Mouse (Mus musculus) testis, adult 2 months (tissue): ENCODE measurements around the gene Vwa7. TPM values are rescaled to one million over a fixed set of nuclear protein-coding genes. Genes with fewer than 3 reads are reported as not detected.

Source experiments
- H3K27ac ChIP-seq: fragments of 200-500 bp; 2 replicates; pipeline ENCODE4 v1.5.1; 2012; ENCODE audit warnings: low read depth, low read length; ENCODE audit not compliant: control insufficient read depth, insufficient read depth
- H3K27me3 ChIP-seq: fragments of 200-500 bp; 2 replicates; pipeline ENCODE4 v1.6.1; 2012; ENCODE audit warnings: mild to moderate bottlenecking, low read length, moderate library complexity; ENCODE audit not compliant: control insufficient read depth, insufficient read depth
- H3K36me3 ChIP-seq: fragments of 200-500 bp; 2 replicates; pipeline ENCODE4 v1.6.1; 2012; ENCODE audit warnings: mild to moderate bottlenecking, low read length; ENCODE audit not compliant: control insufficient read depth, insufficient read depth
- H3K4me1 ChIP-seq: fragments of 200-500 bp; 2 replicates; pipeline ENCODE4 v1.6.1; 2012; ENCODE audit warnings: low read length; ENCODE audit not compliant: control insufficient read depth, insufficient read depth
- H3K4me3 ChIP-seq: fragments of 200-500 bp; 2 replicates; pipeline ENCODE4 v1.5.1; 2012; ENCODE audit warnings: low read depth, mild to moderate bottlenecking, low read length, moderate library complexity, mixed read lengths; ENCODE audit not compliant: control insufficient read depth
- CTCF ChIP-seq: fragments of 200-500 bp; IDR thresholded peaks from 2 replicates; pipeline ENCODE4 v1.5.1; 2012; ENCODE audit warnings: low read depth, mild to moderate bottlenecking, inconsistent platforms, low read length, moderate library complexity; ENCODE audit not compliant: control insufficient read depth, insufficient read depth, insufficient replicate concordance
- POLR2A ChIP-seq: fragments of 200-500 bp; IDR thresholded peaks from 2 replicates; pipeline ENCODE4 v1.6.1; 2012; ENCODE audit warnings: low read depth, mild to moderate bottlenecking, inconsistent platforms, low read length, moderate library complexity; ENCODE audit not compliant: control insufficient read depth
- polyA plus RNA-seq: library from polyadenylated mRNA; depleted of rRNA; stranded (reverse); fragments of >200 nt; gene quantifications from 2 replicates; pipeline ENCODE4 v1.2.3, GENCODE M21; 2012

Vwa7 gene
- polyA plus RNA-seq, 1 experiment = 0.65 TPM

GRCm38 (mm10) chr17:35020551-35020950 is 4.2 kb downstream of the Vwa7 start:
- peaks cover 5% of the 10 kb centered on the region for H3K4me1 ChIP-seq
- no peak overlapping the region for H3K27ac ChIP-seq
- peak overlapping the region; percentile 37 for H3K4me3 ChIP-seq
- H3K36me3 ChIP-seq = no peaks in the 10 kb centered on the region
- H3K27me3 ChIP-seq = no peaks in the 10 kb centered on the region
- no peak for TF ChIP-seq CTCF
- TF ChIP-seq POLR2A = no peak

- Histone ChIP-seq H3K27ac (0 out of 2 replicates have a peak overlapping the region, but pooled peaks have one; percentile 21), H3K4me3 (no peak overlapping the region; the same call in 1 of the 2 replicates), H3K27me3 (no peaks in the 10 kb centered on the region), H3K36me3 (no peaks in the 10 kb centered on the region), H3K4me1 (peaks cover 5% of the 10 kb centered on the region)
- TF ChIP-seq CTCF (peak; percentile 96), POLR2A (no peak)
Observed at GRCm38 (mm10) chr17:35021163-35021808, 4.9 kb downstream of the Vwa7 start.

GRCm38 (mm10) chr17:35021842-35022477 is 5.6 kb downstream of the Vwa7 start:
- TF ChIP-seq CTCF (no peak), POLR2A (no peak)
- no peak overlapping the region for H3K27ac ChIP-seq
- no peaks in the 10 kb centered on the region for H3K36me3 ChIP-seq
- H3K4me1 ChIP-seq = peaks cover 5% of the 10 kb centered on the region
- H3K4me3 ChIP-seq = no peak overlapping the region
- H3K27me3 ChIP-seq = no peaks in the 10 kb centered on the region

- Histone ChIP-seq H3K27me3 (no peaks in the 10 kb centered on the region), H3K36me3 (no peaks in the 10 kb centered on the region), H3K27ac (no peak overlapping the region), H3K4me3 (no peak overlapping the region), H3K4me1 (peaks cover 5% of the 10 kb centered on the region)
- TF ChIP-seq POLR2A = no peak
- TF ChIP-seq CTCF = no peak
Observed at GRCm38 (mm10) chr17:35022541-35023060, 6.2 kb downstream of the Vwa7 start.

- no peak overlapping the region for H3K4me3 ChIP-seq
- H3K4me1 ChIP-seq = peaks cover 5% of the 10 kb centered on the region
- H3K27ac ChIP-seq = no peak overlapping the region
- no peaks in the 10 kb centered on the region for H3K36me3 ChIP-seq
- no peaks in the 10 kb centered on the region for H3K27me3 ChIP-seq
- no peak for TF ChIP-seq CTCF
- no peak for TF ChIP-seq POLR2A
Observed at GRCm38 (mm10) chr17:35023221-35023620, 6.8 kb downstream of the Vwa7 start.

GRCm38 (mm10) chr17:35023756-35024155 is 7.4 kb downstream of the Vwa7 start:
- H3K27ac ChIP-seq = no peak overlapping the region
- H3K4me1 ChIP-seq = peaks cover 5% of the 10 kb centered on the region
- no peaks in the 10 kb centered on the region for H3K36me3 ChIP-seq
- no peak overlapping the region for H3K4me3 ChIP-seq
- TF ChIP-seq POLR2A (no peak), CTCF (no peak)
- no peaks in the 10 kb centered on the region for H3K27me3 ChIP-seq

GRCm38 (mm10) chr17:35024261-35024660 is 7.9 kb downstream of the Vwa7 start:
- Histone ChIP-seq H3K4me1 (peaks cover 5% of the 10 kb centered on the region), H3K36me3 (no peaks in the 10 kb centered on the region), H3K27ac (no peak overlapping the region), H3K4me3 (no peak overlapping the region), H3K27me3 (no peaks in the 10 kb centered on the region)
- TF ChIP-seq POLR2A (no peak), CTCF (no peak)
